Mouse (Mus musculus) embryonic facial prominence, embryonic 10.5 days (tissue): ENCODE results near the gene Gm29866. TPM values are rescaled to one million over a fixed set of nuclear protein-coding genes. Genes with fewer than 3 reads are reported as not detected.
"Not testable (repeated sequence)": the region's sequence is repeated elsewhere in the genome, so short reads cannot be mapped to it uniquely, and the experiment has no call there.

Experiments
- DNase-seq: peaks from one replicate; pipeline ENCODE4 v3.0.0-alpha.2; 2017; ENCODE audit warnings: low spot score
- H3K27ac ChIP-seq: fragments of 300-500 bp; sonication (generic); replicated peaks from 2 replicates; pipeline ENCODE4 v1.5.1; 2016; ENCODE audit warnings: mild to moderate bottlenecking
- H3K27me3 ChIP-seq: fragments of 300-500 bp; sonication (generic); replicated peaks from 2 replicates; pipeline ENCODE4 v1.6.1; 2016; ENCODE audit warnings: low read depth, mild to moderate bottlenecking; ENCODE audit not compliant: poor library complexity, severe bottlenecking
- H3K36me3 ChIP-seq: fragments of 300-500 bp; sonication (generic); replicated peaks from 2 replicates; pipeline ENCODE4 v1.6.1; 2016; ENCODE audit warnings: mild to moderate bottlenecking, moderate library complexity
- H3K4me1 ChIP-seq: fragments of 300-500 bp; sonication (generic); 2 replicates; pipeline ENCODE4 v1.6.1; 2016
- H3K4me3 ChIP-seq: fragments of 300-500 bp; sonication (generic); 2 replicates; pipeline ENCODE4 v1.5.1; 2016; ENCODE audit warnings: mild to moderate bottlenecking, moderate library complexity
- H3K9me3 ChIP-seq: fragments of 300-500 bp; sonication (generic); 2 replicates; pipeline ENCODE4 v1.6.1; 2016; ENCODE audit warnings: mild to moderate bottlenecking
- WGBS: fragments of 180-500 bp; shearing (Covaris S2); methylation state at CpG from one replicate; pipeline ENCODE4 v1.1.7; 2016; 5-methylcytosine and 5-hydroxymethylcytosine counted together
- polyA plus RNA-seq: library from polyadenylated mRNA; unstranded; fragments of >200 nt; fragmentation: Nextera tagmentation; extraction: Ambion mirVana; gene quantifications from 2 replicates; pipeline ENCODE4 v1.2.1, GENCODE M21; 2016

Gene Gm29866
- not detected in 2 replicates for polyA plus RNA-seq

GRCm38 (mm10) chrY:20993557-20993956, at the start of gene Gm29866:
Gm29866 (minus strand) TSS chrY:20993657.
- not testable (repeated sequence) for H3K4me1 ChIP-seq, DNase-seq, H3K9me3 ChIP-seq, H3K36me3 ChIP-seq, H3K27me3 ChIP-seq, H3K27ac ChIP-seq, H3K4me3 ChIP-seq
- no CpG with 5 or more reads among the region's 6 CpGs for WGBS

Other genes with a start within 250 kb of the Gm29866 start
- gene Gm20909, start 170.9 kb upstream of the Gm29866 start, polyA plus RNA-seq = not detected in 2 replicates
- gene Gm20865, start 247.9 kb upstream of the Gm29866 start, polyA plus RNA-seq = not detected in 2 replicates